Mouse (Mus musculus) urinary bladder, postnatal 0 days (tissue): ENCODE results near the gene Cenpj. TPM values are rescaled to one million over a fixed set of nuclear protein-coding genes. Genes with fewer than 3 reads are reported as not detected.

Experiments used
- polyA plus RNA-seq: library from polyadenylated mRNA; unstranded; fragments of >200 nt; fragmentation: Nextera tagmentation; extraction: Ambion mirVana; gene quantifications from 2 replicates; pipeline ENCODE4 v1.2.1, GENCODE M21; 2015

Cenpj gene
- polyA plus RNA-seq = 2.2 and 2.4 TPM in 2 replicates

GRCm38 (mm10) chr14:56575416-56575815, at the start of gene Cenpj, which contains the start of gene Parp4:
Cenpj (minus strand) TSS chr14:56575425.
Parp4 (plus strand) TSS chr14:56575619.

Other genes starting within 250 kb of the Cenpj start
- 0.11 and 0.42 TPM in 2 replicates for gene Atp12a, start 210.4 kb downstream of the Cenpj start, polyA plus RNA-seq
- 1.3 and 1.5 TPM in 2 replicates for gene Rnf17, start 172.8 kb downstream of the Cenpj start, polyA plus RNA-seq
- gene Parp4, start 194 bp upstream of the Cenpj start, polyA plus RNA-seq = 7.4 and 7.8 TPM in 2 replicates
- 17.3 and 23.1 TPM in 2 replicates for gene Mphosph8, start 92.8 kb upstream of the Cenpj start, polyA plus RNA-seq
- gene Pspc1, start 202.9 kb upstream of the Cenpj start, polyA plus RNA-seq = 10.4 and 11.7 TPM in 2 replicates
- gene Zmym5, start 236.3 kb upstream of the Cenpj start, polyA plus RNA-seq = 13.9 and 18.9 TPM in 2 replicates